ENCODE assay signal across 8 mouse cellular contexts in the genomic region with DNA sequence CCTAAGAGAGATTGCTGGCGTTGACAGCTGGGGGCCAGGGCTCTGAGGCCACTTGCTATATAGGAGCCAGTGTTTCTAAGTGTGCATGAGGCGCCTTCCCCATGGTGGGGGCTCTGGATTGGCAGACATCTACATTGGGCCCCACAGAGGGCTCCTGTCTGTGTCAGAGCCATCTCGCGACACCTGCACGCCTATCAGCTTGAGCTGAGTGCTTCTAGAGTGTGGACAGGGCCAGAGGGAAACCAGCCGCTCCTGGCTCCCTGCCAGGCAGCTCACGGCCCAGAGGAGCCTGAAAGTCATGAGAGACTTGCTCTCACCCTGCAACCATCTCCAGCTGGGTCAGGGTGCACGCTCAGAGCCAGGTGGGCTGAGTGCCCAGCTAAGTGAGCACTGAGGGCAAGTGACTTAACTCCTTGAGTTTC.
DNase-seq lines count a peak whose midpoint lies in the region; ATAC-seq lines count a peak whose summit lies in the region.

No protein-coding gene starts in this region.

- no peak for ATAC-seq in hindbrain, embryonic 12.5 days (ENCODE audit: low FRiP score)

- H3K9ac ChIP-seq in hindbrain, embryonic 12.5 days = no peak overlapping the region

- H3K4me1 ChIP-seq in hindbrain, embryonic 12.5 days = no peaks in the 10 kb centered on the region

- WGBS in hindbrain, embryonic 12.5 days = 66% methylated on average over 8 of the region's 8 CpGs

- peak; percentile 20 for DNase-seq in 416B (ENCODE audit: low read depth)
- DNase-seq in adipocyte (ENCODE audit: low spot score) = peak; percentile 77
- peak; percentile 99 for DNase-seq in heart, adult 11 months
- DNase-seq in kidney, adult 9 months = peak; percentile 69
- DNase-seq in lung, postnatal 4 days = peak; percentile 74 to 90
- DNase-seq in urinary bladder, postnatal 14 days (ENCODE audit: low spot score) = peak; percentile 65
- DNase-seq in c-Kit-positive CD71-positive TER-119-positive erythroid progenitor cells, embryonic 14.5 days (ENCODE audit: low spot score) = no peak

- H3K27me3 ChIP-seq in hindbrain, embryonic 12.5 days = no peaks in the 10 kb centered on the region

- no peak overlapping the region for H3K4me3 ChIP-seq in hindbrain, embryonic 12.5 days

- H3K36me3 ChIP-seq in hindbrain, embryonic 12.5 days = no peaks in the 10 kb centered on the region

- no peak overlapping the region for H3K4me2 ChIP-seq in hindbrain, embryonic 12.5 days (replicated peaks)

- no peaks in the 10 kb centered on the region for H3K9me3 ChIP-seq in hindbrain, embryonic 12.5 days (replicated peaks)

- H3K27ac ChIP-seq in hindbrain, embryonic 12.5 days = no peak overlapping the region
